Mouse (Mus musculus): ENCODE data around the gene Glrx5.

Gene Glrx5

GRCm38 (mm10) chr12:105075496-105075895 is 43.0 kb downstream of the Glrx5 start:
- no peak for DNase-seq

GRCm38 (mm10) chr12:105076511-105076910 is 44.0 kb downstream of the Glrx5 start:
- no peak for DNase-seq

GRCm38 (mm10) chr12:105077232-105077631 is 44.7 kb downstream of the Glrx5 start:
- no peak for DNase-seq

GRCm38 (mm10) chr12:105084171-105084570 is 51.7 kb downstream of the Glrx5 start:
- no peak for DNase-seq

- DNase-seq = no peak
These were observed 52.3 kb downstream of the Glrx5 start for GRCm38 (mm10) chr12:105084816-105085215.

- no peak for DNase-seq
These were observed 52.8 kb downstream of the Glrx5 start for GRCm38 (mm10) chr12:105085296-105085695.

- DNase-seq = no peak
These were observed 54.3 kb downstream of the Glrx5 start for GRCm38 (mm10) chr12:105086781-105087180.

GRCm38 (mm10) chr12:105087353-105087752 is 54.9 kb downstream of the Glrx5 start:
- DNase-seq = no peak

GRCm38 (mm10) chr12:105089231-105089630 is 56.7 kb downstream of the Glrx5 start:
- DNase-seq = no peak

GRCm38 (mm10) chr12:105091604-105092003 is 59.1 kb downstream of the Glrx5 start:
- DNase-seq = no peak

Measured in spleen, adult 18-20 months (tissue).